In the genomic region with DNA sequence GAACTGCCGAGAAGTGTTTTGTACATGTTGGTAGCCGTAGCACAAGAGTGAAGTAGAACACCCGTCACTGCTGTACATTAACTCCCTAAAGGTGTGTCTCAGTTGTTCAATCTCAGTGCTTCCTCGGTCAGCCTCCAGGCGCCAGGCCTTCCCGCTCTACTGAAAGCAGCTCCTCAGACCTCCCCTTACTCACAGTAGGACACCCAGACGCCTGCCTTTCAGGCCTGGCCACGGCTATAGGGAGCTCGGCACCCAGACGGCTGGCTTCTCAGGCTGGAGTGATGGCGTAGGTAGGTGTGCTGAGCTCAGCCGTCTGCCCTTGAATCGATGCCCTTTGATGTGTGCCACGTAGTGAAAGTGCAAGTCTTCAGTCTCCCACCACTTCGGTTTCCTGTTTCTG, we compare ENCODE assay signal across 19 mouse cellular contexts. TPM values are rescaled to one million over a fixed set of nuclear protein-coding genes. Genes with fewer than 3 reads are reported as not detected.
"Had no signal": no experiment of that assay in that cellular context is flagged by ENCODE, and none has a peak within 500 bp of the region (broad histone marks: within the 10 kb centered on the region; RNA-seq: fewer than 3 reads in every experiment).

No protein-coding gene starts in this region.

- DNase-seq: kidney, postnatal 10 days; kidney, postnatal 36 days; liver; lung, adult 18-20 months; lung, postnatal 10 days; lung, postnatal 36 days; thymus, adult 18-20 months; thymus, postnatal 4 days had no signal

- H3K9me3 ChIP-seq: kidney, embryonic 15.5 days; liver, embryonic 12.5 days; liver, embryonic 15.5 days; lung, embryonic 15.5 days; megakaryocyte, embryonic 14.5 days; midbrain, embryonic 10.5 days; midbrain, embryonic 13.5 days had no signal

- H3K4me1 ChIP-seq: kidney, embryonic 15.5 days; limb, embryonic 10.5 days; limb, embryonic 13.5 days; liver, embryonic 12.5 days; liver, embryonic 15.5 days; midbrain, embryonic 10.5 days; midbrain, embryonic 13.5 days had no signal

- H3K4me3 ChIP-seq: kidney, embryonic 15.5 days; limb, embryonic 10.5 days; limb, embryonic 13.5 days; liver, embryonic 12.5 days; liver, embryonic 15.5 days; lung, embryonic 15.5 days; megakaryocyte, embryonic 14.5 days; midbrain, embryonic 10.5 days; midbrain, embryonic 13.5 days had no signal

- H3K27me3 ChIP-seq: kidney, embryonic 15.5 days; limb, embryonic 13.5 days; liver, embryonic 12.5 days; liver, embryonic 15.5 days; lung, embryonic 15.5 days; megakaryocyte, embryonic 14.5 days; midbrain, embryonic 13.5 days had no signal

- H3K27ac ChIP-seq: kidney, embryonic 15.5 days; limb, embryonic 10.5 days; limb, embryonic 13.5 days; liver, embryonic 12.5 days; liver, embryonic 15.5 days; lung, embryonic 15.5 days; midbrain, embryonic 10.5 days; midbrain, embryonic 13.5 days had no signal

- ATAC-seq: liver, embryonic 12.5 days; midbrain, embryonic 13.5 days; midbrain, embryonic 16.5 days had no signal

- H3K9ac ChIP-seq: kidney, embryonic 15.5 days; limb, embryonic 13.5 days; liver, embryonic 12.5 days; liver, embryonic 15.5 days; lung, embryonic 15.5 days; midbrain, embryonic 13.5 days had no signal

RNA-seq across cellular contexts. Expression of gene Tmem200b, which starts 20.5 kb away (rescaled TPM):
- polyA plus RNA-seq: midbrain, embryonic 13.5 days; neural tube, embryonic 14.5 days had no signal
